Mouse (Mus musculus): ENCODE measurements around the gene Hrg. TPM values are rescaled to one million over a fixed set of nuclear protein-coding genes. Genes with fewer than 3 reads are reported as not detected.
"Not testable (repeated sequence)": the region's sequence is repeated elsewhere in the genome, so short reads cannot be mapped to it uniquely, and the experiment has no call there.

The Hrg gene
- total RNA-seq, 2 experiments from 2014 or later: not detected

GRCm38 (mm10) chr16:22956085-22956439 lies 5.2 kb downstream of the Hrg start:
- intact Hi-C loops (cut with DNase I): no loop called here
- DNase-seq: no peak

- intact Hi-C loops (cut with DNase I): no loop called here
- DNase-seq: no peak
Observed at GRCm38 (mm10) chr16:22961073-22961472, 10.2 kb downstream of the Hrg start.

- no peak for DNase-seq
- intact Hi-C loops (cut with DNase I): no loop called here
Observed at GRCm38 (mm10) chr16:22962256-22962655, 11.4 kb downstream of the Hrg start.

- DNase-seq: no peak
- intact Hi-C loops (cut with DNase I): no loop called here
Observed at GRCm38 (mm10) chr16:22963293-22963692, 12.4 kb downstream of the Hrg start.

- DNase-seq: no peak
Observed at GRCm38 (mm10) chr16:22967383-22968030, 16.6 kb downstream of the Hrg start.

GRCm38 (mm10) chr16:22996951-22997350 lies 46.1 kb downstream of the Hrg start:
- DNase-seq; intact Hi-C loops (cut with DNase I): not testable (repeated sequence)

More at GRCm38 (mm10) chr16:22967383-22968030, 16.6 kb downstream of the Hrg start:
- intact Hi-C loops (cut with DNase I): no loop called here

Other genes with a start within 250 kb of the Hrg start
- gene Crygs, start 139.5 kb upstream of the Hrg start, total RNA-seq (2021): not detected
- 10 to 100 TPM; 10.9 to 11.8 TPM for gene Tbccd1, start 93.4 kb upstream of the Hrg start, total RNA-seq (2021)
- 10 to 100 TPM; 59.3 to 61.4 TPM for gene Dnajb11, start 93.2 kb upstream of the Hrg start, total RNA-seq (2021)
- gene Ahsg, start 59.8 kb upstream of the Hrg start, total RNA-seq (2021): not detected
- gene Fetub, start 32.7 kb upstream of the Hrg start, total RNA-seq (2021): not detected
- not detected for gene Kng2, start 78.4 kb downstream of the Hrg start, total RNA-seq (2021)
- gene Kng1, start 106.8 kb downstream of the Hrg start, total RNA-seq (2021): not detected
- gene Eif4a2, start 156.4 kb downstream of the Hrg start, total RNA-seq (2021): 100 to 1,000 TPM; 666 to 672 TPM
- gene Rfc4, start 176.7 kb downstream of the Hrg start, total RNA-seq (2021): 10 to 100 TPM in 1 of 2 experiments, 1 to 10 TPM in 1; 9.7 to 11.5 TPM
- not detected for gene Adipoq, start 195.5 kb downstream of the Hrg start, total RNA-seq (2021)

Measured in left cerebral cortex, postnatal 4 days (tissue).